Mouse (Mus musculus) left cerebral cortex, postnatal 25 days (tissue): ENCODE measurements at regions not wholly inside any gene's neighbourhood (a gene's known extent, or its start where the extent isn't known, plus 50 kb on each side); places are given as distances from the start of the nearest gene placed in this dataset.

ENCODE experiments used
- DNase-seq, 2 experiments: peaks; one replicate each; pipeline ENCODE4 v3.0.0; 2022; ENCODE audit warnings: low spot score in 2 of 2, mixed read lengths in 1 of 2
- intact Hi-C: fragments of 180-260 bp; cut with DNase I; formaldehyde crosslinking; loops from one replicate; pipeline ENCODE4 v1.15.1; 2025

- DNase-seq = no peak
- intact Hi-C loops = no loop called here
Measured at GRCm38 (mm10) chr14:58726418-58726817, 416.3 kb downstream of the 1700129C05Rik start.

GRCm38 (mm10) chr14:58714856-58715255 lies 427.8 kb downstream of the 1700129C05Rik start:
- intact Hi-C loops = no loop called here
- peak in 1 of 2 experiments; percentile 61 for DNase-seq

GRCm38 (mm10) chr14:58709861-58710260 lies 432.8 kb downstream of the 1700129C05Rik start:
- intact Hi-C loops = loop anchor here (10.0 kb wide), 1 partner anchor 375 kb away; no protein-coding TSS in a partner anchor
- peak; percentile 34 to 67 for DNase-seq

- intact Hi-C loops = loop anchor here (10.0 kb wide), 1 partner anchor 376 kb away; no protein-coding TSS in a partner anchor
- no peak for DNase-seq
Measured at GRCm38 (mm10) chr14:58709281-58709680, 433.4 kb downstream of the 1700129C05Rik start.

GRCm38 (mm10) chr14:58701765-58702164 lies 440.9 kb downstream of the 1700129C05Rik start:
- intact Hi-C loops = loop anchor here (2.0 to 10.0 kb wide), 2 partner anchors 383 to 667 kb away; no protein-coding TSS in a partner anchor
- peak; percentile 65 to 72 for DNase-seq

GRCm38 (mm10) chr14:58691129-58691828 lies 451.4 kb downstream of the 1700129C05Rik start:
- intact Hi-C loops = no loop called here
- no peak for DNase-seq

- DNase-seq = no peak
- intact Hi-C loops = no loop called here
Measured at GRCm38 (mm10) chr14:58687814-58688213, 454.9 kb downstream of the 1700129C05Rik start.

- no peak for DNase-seq
- intact Hi-C loops = no loop called here
Measured at GRCm38 (mm10) chr14:58678781-58679180, 463.9 kb downstream of the 1700129C05Rik start.

- intact Hi-C loops = no loop called here
- DNase-seq = peak in 1 of 2 experiments; percentile 2
Measured at GRCm38 (mm10) chr14:58678126-58678656, 464.5 kb downstream of the 1700129C05Rik start.

- intact Hi-C loops = no loop called here
- DNase-seq = no peak
Measured at GRCm38 (mm10) chr14:58675146-58675545, 467.5 kb downstream of the 1700129C05Rik start.

GRCm38 (mm10) chr14:58663946-58664345 lies 478.7 kb downstream of the 1700129C05Rik start:
- no peak for DNase-seq
- intact Hi-C loops = no loop called here

GRCm38 (mm10) chr14:58662601-58663000 lies 480.1 kb downstream of the 1700129C05Rik start:
- intact Hi-C loops = no loop called here
- DNase-seq = no peak

GRCm38 (mm10) chr14:58661416-58661815 lies 481.3 kb downstream of the 1700129C05Rik start:
- no peak for DNase-seq
- intact Hi-C loops = no loop called here

GRCm38 (mm10) chr14:58657263-58657662 lies 485.4 kb downstream of the 1700129C05Rik start:
- intact Hi-C loops = no loop called here
- DNase-seq = no peak

- intact Hi-C loops = no loop called here
- DNase-seq = no peak
Measured at GRCm38 (mm10) chr14:58656935-58657238, 485.8 kb downstream of the 1700129C05Rik start.

GRCm38 (mm10) chr14:58656212-58656934 lies 486.3 kb downstream of the 1700129C05Rik start:
- no peak for DNase-seq
- intact Hi-C loops = no loop called here

- intact Hi-C loops = no loop called here
- DNase-seq = no peak
Measured at GRCm38 (mm10) chr14:58653026-58653425, 489.7 kb downstream of the 1700129C05Rik start.

- intact Hi-C loops = no loop called here
- DNase-seq = no peak
Measured at GRCm38 (mm10) chr14:58652004-58652403, 490.7 kb downstream of the 1700129C05Rik start.

- intact Hi-C loops = no loop called here
- DNase-seq = no peak
Measured at GRCm38 (mm10) chr14:58651210-58651609, 491.5 kb downstream of the 1700129C05Rik start.

- DNase-seq = no peak
- intact Hi-C loops = no loop called here
Measured at GRCm38 (mm10) chr14:58638337-58638696, 504.4 kb downstream of the 1700129C05Rik start.
